Mouse (Mus musculus) lung, postnatal 0 days (tissue): ENCODE data around the gene Rgs12. TPM values are rescaled to one million over a fixed set of nuclear protein-coding genes. Genes with fewer than 3 reads are reported as not detected.

ENCODE experiments used
- ATAC-seq: fragments of 200-750 bp; cut with Nextera tagmentation; 2 replicates; pipeline ENCODE4 v1.8.0; 2017; ENCODE audit warnings: moderate library complexity
- DNase-seq: peaks from one replicate; pipeline ENCODE4 v3.0.0-alpha.2; 2016; ENCODE audit warnings: low spot score
- H3K27ac ChIP-seq: fragments of 300-500 bp; sonication (generic); 2 replicates; pipeline ENCODE4 v1.5.1; 2014; ENCODE audit warnings: antibody characterized with exemption, mild to moderate bottlenecking, low read length, mixed read lengths
- H3K27me3 ChIP-seq: fragments of 300-500 bp; sonication (generic); replicated peaks from 2 replicates; pipeline ENCODE4 v1.6.1; 2014; ENCODE audit warnings: low read length, mixed read lengths; ENCODE audit not compliant: insufficient read depth
- H3K36me3 ChIP-seq: fragments of 300-500 bp; sonication (generic); 2 replicates; pipeline ENCODE4 v1.6.1; 2014; ENCODE audit warnings: low read length, mixed read lengths; ENCODE audit not compliant: insufficient read depth
- H3K4me1 ChIP-seq: fragments of 300-500 bp; sonication (generic); 2 replicates; pipeline ENCODE4 v1.6.1; 2014; ENCODE audit warnings: antibody characterized with exemption, low read depth, low read length, mixed read lengths; ENCODE audit not compliant: insufficient read depth
- H3K4me2 ChIP-seq: fragments of 300-500 bp; sonication (generic); replicated peaks from 2 replicates; pipeline ENCODE4 v1.6.1; 2014; ENCODE audit warnings: low read depth, mild to moderate bottlenecking, low read length, moderate library complexity, mixed read lengths
- H3K4me3 ChIP-seq: fragments of 300-500 bp; sonication (generic); 2 replicates; pipeline ENCODE4 v1.5.1; 2014; ENCODE audit warnings: low read depth, low read length
- H3K9ac ChIP-seq: fragments of 300-500 bp; sonication (generic); replicated peaks from 2 replicates; pipeline ENCODE4 v1.6.1; 2014; ENCODE audit warnings: low read depth, mild to moderate bottlenecking
- H3K9me3 ChIP-seq: fragments of 300-500 bp; sonication (generic); 2 replicates; pipeline ENCODE4 v1.6.1; 2016; ENCODE audit warnings: low read length, mixed read lengths
- CTCF ChIP-seq: IDR thresholded peaks from 2 replicates; pipeline ENCODE4 v1.5.1; 2016; ENCODE audit warnings: antibody characterized with exemption, mild to moderate bottlenecking
- EP300 ChIP-seq: IDR thresholded peaks from 2 replicates; pipeline ENCODE4 v1.6.1; 2016; ENCODE audit warnings: antibody characterized with exemption, mild to moderate bottlenecking, control low read depth
- WGBS: fragments of 180-500 bp; shearing (Covaris S2); extraction: QIAGEN DNeasy Blood & Tissue Kit; methylation state at CpG from one replicate; pipeline ENCODE4 v1.1.7; 2014; 5-methylcytosine and 5-hydroxymethylcytosine counted together
- polyA plus RNA-seq: library from polyadenylated mRNA; unstranded; fragments of >200 nt; fragmentation: Nextera tagmentation; extraction: Ambion mirVana; gene quantifications from 2 replicates; pipeline ENCODE4 v1.2.1, GENCODE M21; 2015

Gene Rgs12
- polyA plus RNA-seq, 1 experiment from 2014 or later, result 45.5 TPM

DNA sequence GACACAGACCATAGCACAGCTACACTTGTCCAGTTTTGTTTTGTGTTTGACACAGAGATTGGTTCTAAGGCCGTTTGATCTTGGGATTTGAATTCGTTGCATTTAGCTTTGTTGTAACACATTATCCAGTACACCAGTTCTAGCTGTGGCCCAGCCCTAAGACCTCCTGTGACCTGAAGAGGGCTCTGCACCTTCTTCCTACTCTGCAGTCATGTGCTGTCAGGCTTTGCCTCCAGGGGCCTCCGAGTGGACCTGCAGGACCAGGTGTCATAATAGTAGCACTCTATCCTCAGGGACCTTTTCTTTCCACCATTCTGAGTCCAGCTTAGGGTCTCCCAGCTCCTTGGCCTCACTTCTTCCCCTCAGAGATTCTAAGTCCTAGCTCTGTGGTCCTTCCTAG is 23.2 kb downstream of the Rgs12 start:
- Histone ChIP-seq H3K27ac (no peak overlapping the region), H3K4me2 (no peak overlapping the region), H3K36me3 (0 out of 2 replicates have a peak, but pooled peaks cover 4% of the 10 kb centered on the region), H3K4me1 (no peaks in the 10 kb centered on the region), H3K9ac (no peak overlapping the region), H3K4me3 (no peak overlapping the region), H3K9me3 (no peaks in the 10 kb centered on the region), H3K27me3 (no peaks in the 10 kb centered on the region)
- no peak for DNase-seq
- no peak for ATAC-seq
- TF ChIP-seq CTCF (0 out of 2 replicates have a peak, but pooled peaks have one; percentile 12), EP300 (no peak)
- WGBS, result 79% methylated on average over 3 of the region's 3 CpGs

DNA sequence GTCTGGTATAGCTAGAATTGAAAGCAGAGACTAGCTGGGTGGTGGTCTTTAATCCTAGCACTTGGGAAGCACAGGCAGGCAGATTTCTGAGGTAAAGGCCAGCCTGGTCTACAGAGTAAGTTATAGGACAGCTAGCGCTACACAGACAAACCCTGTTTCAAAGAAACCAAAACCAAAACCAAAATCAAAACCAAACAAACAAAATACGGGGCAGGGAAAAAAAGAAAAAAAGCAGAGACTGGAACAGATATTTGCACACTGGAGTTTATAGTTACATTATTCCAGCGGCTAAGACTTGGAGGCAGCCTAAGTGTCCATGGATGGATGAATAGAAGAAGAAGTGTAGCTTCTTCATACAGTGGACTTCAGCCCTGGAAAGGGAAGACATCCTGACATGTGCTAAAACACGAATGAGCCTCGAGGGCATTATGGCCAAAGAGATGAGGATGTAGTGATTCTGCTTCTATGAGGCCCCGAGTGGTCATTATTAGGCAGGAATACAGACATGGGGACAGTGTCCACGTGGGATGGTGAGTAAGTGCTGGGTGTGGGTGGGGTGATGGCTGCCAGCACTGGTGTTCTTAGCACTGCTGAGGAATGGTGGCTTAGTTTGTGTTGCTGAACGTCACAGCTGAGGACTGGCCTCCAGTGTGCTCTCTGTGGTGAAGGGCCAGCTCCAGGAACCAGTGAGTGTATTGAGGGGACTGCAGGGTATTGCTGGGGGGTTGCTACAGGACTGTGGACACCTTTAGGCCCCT is 24.5 kb downstream of the Rgs12 start:
- H3K27me3 ChIP-seq, result no peaks in the 10 kb centered on the region
- WGBS, result 71% methylated on average over 8 of the region's 8 CpGs
- no peak overlapping the region for H3K9ac ChIP-seq
- no peaks in the 10 kb centered on the region for H3K4me1 ChIP-seq
- ATAC-seq (no peak), DNase-seq (no peak)
- H3K27ac ChIP-seq, result peak overlapping the region; percentile 52
- no peaks in the 10 kb centered on the region for H3K9me3 ChIP-seq
- no peak for TF ChIP-seq EP300
- no peak for TF ChIP-seq CTCF
- H3K36me3 ChIP-seq, result 0 out of 2 replicates have a peak, but pooled peaks cover 4% of the 10 kb centered on the region
- no peak overlapping the region for H3K4me3 ChIP-seq
- no peak overlapping the region for H3K4me2 ChIP-seq

DNA sequence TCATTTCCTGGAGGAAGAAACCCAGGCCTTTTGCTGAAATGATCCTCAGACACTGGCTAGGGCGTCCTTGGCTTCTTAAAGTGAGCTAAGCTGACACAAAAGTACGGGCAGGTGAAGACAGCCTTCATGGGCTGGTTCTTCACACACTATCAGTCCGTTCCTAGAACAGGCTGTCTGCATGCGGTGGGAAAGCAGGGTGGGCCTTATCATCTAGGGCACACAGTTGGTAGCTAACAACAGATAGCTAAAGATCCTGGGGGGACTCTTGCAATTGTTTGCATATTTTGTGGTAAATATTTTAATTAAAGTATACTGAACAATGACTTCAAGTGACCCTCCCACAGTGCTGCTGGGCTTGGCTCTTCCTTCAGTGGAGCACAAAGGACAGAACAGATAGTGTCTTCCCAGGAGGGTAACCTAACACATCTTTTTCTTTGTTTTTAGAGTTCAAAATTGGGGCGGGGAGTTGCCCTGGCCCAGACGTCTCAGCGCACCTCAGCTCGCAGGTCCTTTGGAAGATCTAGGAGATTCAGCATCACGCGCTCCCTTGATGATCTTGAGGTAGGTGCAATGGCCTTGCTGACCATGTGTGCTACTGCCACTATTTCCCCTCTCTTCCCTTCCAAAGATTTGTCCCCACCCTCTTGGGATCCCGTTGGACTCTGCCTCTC is 25.7 kb downstream of the Rgs12 start:
- H3K4me2 ChIP-seq, result 0 out of 2 replicates have a peak overlapping the region, but pooled peaks have one; percentile 5

DNA sequence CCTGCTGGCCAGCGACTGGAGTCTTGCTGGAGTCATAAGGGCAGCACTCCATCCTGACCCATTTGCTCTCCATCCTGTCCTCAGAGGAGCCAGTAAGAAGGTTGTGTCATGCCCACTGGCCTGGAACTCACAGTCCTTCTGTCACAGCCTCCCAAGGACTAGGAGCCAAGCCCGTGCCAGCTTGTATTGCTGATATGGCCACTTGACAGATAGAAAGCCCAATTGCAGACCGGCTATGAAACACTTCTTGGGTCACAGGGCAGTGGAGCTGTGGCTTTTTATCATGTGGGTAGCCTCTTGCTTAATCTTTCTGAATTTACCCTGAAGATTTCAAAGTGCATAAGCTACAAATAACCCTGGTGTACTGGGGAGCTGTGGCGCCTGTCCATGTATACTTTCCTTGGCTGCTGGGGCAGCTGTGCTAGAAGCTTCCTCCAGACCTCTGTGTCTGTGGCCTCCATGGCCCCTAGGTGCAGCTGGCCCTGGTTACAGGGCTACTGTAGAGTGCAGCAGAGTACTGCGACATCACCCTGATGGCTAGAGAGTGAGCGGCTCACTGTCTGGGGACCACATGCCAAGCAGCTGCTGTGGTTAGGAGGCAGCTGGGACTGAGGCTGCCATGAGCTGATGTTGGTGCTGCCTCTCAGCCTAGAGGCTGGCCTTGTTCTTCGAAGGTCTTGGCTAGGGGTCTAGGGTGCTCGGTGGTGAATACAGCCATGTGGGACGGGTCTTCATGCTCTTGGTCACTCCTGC is 27.5 kb downstream of the Rgs12 start:
- ATAC-seq (peak; percentile 31; the same call in 1 of the 2 replicates), DNase-seq (peak; percentile 19)
- no peaks in the 10 kb centered on the region for H3K9me3 ChIP-seq
- no peaks in the 10 kb centered on the region for H3K4me1 ChIP-seq
- H3K9ac ChIP-seq, result no peak overlapping the region
- 0 out of 2 replicates have a peak, but pooled peaks cover 4% of the 10 kb centered on the region for H3K36me3 ChIP-seq
- WGBS, result 78% methylated on average over 9 of the region's 9 CpGs
- H3K27me3 ChIP-seq, result no peaks in the 10 kb centered on the region
- no peak overlapping the region for H3K4me2 ChIP-seq
- H3K27ac ChIP-seq, result no peak overlapping the region
- no peak overlapping the region for H3K4me3 ChIP-seq
- no peak for TF ChIP-seq EP300
- no peak for TF ChIP-seq CTCF

More for the DNA sequence above, 25.7 kb downstream of the Rgs12 start:
- ATAC-seq, result peak; percentile 35
- WGBS, result 74% methylated on average over 11 of the region's 11 CpGs
- TF ChIP-seq CTCF (no peak), EP300 (no peak)
- H3K27ac ChIP-seq, result peak overlapping the region; percentile 52
- H3K9ac ChIP-seq, result no peak overlapping the region
- no peak for DNase-seq
- H3K4me1 ChIP-seq, result no peaks in the 10 kb centered on the region
- H3K27me3 ChIP-seq, result no peaks in the 10 kb centered on the region
- 0 out of 2 replicates have a peak, but pooled peaks cover 4% of the 10 kb centered on the region for H3K36me3 ChIP-seq
- H3K4me3 ChIP-seq, result no peak overlapping the region
- no peaks in the 10 kb centered on the region for H3K9me3 ChIP-seq

DNA sequence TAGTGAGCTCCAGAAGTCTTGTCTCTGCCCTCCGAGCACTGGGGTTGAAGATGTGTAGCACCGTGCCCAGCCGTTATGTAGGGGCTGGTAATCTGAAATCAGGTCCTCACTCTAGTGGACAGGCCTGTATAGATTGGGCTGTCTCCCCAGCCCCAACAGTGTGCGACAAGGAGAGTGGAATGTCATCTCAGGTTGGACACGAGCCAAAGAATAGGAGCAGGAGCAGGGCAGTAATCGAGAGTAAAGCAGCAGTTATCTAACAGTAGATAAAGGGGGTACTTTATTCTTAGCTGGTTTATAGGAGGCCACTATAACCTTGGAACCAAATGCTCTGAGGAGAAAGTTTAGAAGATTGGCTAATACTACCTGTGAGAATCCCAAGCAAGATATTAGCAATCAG is 30.9 kb downstream of the Rgs12 start:
- ATAC-seq, result no peak
- H3K4me1 ChIP-seq, result no peaks in the 10 kb centered on the region
- DNase-seq, result no peak
- H3K4me3 ChIP-seq, result no peak overlapping the region
- H3K36me3 ChIP-seq, result 0 out of 2 replicates have a peak, but pooled peaks cover 4% of the 10 kb centered on the region
- WGBS, result 34% methylated on average over 6 of the region's 6 CpGs
- H3K4me2 ChIP-seq, result no peak overlapping the region
- TF ChIP-seq EP300, result no peak
- no peak for TF ChIP-seq CTCF
- no peaks in the 10 kb centered on the region for H3K9me3 ChIP-seq
- no peak overlapping the region for H3K9ac ChIP-seq
- no peak overlapping the region for H3K27ac ChIP-seq
- no peaks in the 10 kb centered on the region for H3K27me3 ChIP-seq

DNA sequence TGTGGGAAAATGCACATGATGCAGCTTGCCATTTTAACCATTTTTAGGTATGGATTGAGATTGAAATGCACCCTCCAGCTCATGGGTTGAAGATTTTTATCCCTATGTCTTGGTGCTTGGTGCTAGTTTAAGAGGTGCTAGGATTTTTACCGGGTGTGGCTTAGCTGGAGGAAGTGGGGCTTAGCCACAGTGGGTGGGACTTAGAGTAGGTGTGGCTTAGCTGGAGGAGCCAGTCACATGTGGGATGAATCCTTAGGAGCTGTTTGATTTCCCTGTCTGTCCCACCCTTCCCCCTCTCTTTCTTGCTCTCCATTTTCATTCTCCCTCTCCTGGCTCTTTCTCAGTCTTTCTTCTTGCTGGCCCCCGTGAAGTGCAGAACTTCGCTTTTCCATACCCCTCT is 32.5 kb downstream of the Rgs12 start:
- no peak for TF ChIP-seq EP300
- no peak for TF ChIP-seq CTCF
- Histone ChIP-seq H3K27ac (no peak overlapping the region), H3K4me3 (no peak overlapping the region), H3K27me3 (no peaks in the 10 kb centered on the region), H3K9ac (no peak overlapping the region), H3K4me2 (no peak overlapping the region), H3K36me3 (0 out of 2 replicates have a peak, but pooled peaks cover 4% of the 10 kb centered on the region), H3K4me1 (no peaks in the 10 kb centered on the region), H3K9me3 (no peaks in the 10 kb centered on the region)
- WGBS, result 59% methylated on average over 3 of the region's 3 CpGs
- no peak for ATAC-seq
- DNase-seq, result peak; percentile 19
